Mouse (Mus musculus): ENCODE data around the gene Syngr1.

GRCm38 (mm10) chr15:80074663-80075373 is 16.3 kb upstream of the Syngr1 start:
- TF ChIP-seq CTCF (IDR thresholded peaks at IDR 0.05; ENCODE audit: low read depth, low read length) (no peak), POLR2AphosphoS5 (IDR thresholded peaks at IDR 0.05; ENCODE audit: insufficient replicate concordance, low read depth, low read length) (peak; percentile 92; the same call in 1 of the 2 replicates), TAL1 (conservative IDR thresholded peaks at IDR 0.05; ENCODE audit: low read depth, low read length) (no peak), GATA2 (IDR thresholded peaks at IDR 0.05; ENCODE audit: borderline replicate concordance, low read depth, low read length) (no peak)

All from G1E (cell line).